Mouse (Mus musculus) megakaryocyte, adult 5-6 weeks (primary cell): ENCODE measurements around the gene Plxnb1. TPM values are rescaled to one million over a fixed set of nuclear protein-coding genes. Genes with fewer than 3 reads are reported as not detected.

Source experiments
- ATAC-seq: 2 replicates; pipeline ENCODE4 v1.8.0; 2016; ENCODE audit warnings: mild to moderate bottlenecking, inconsistent platforms; ENCODE audit not compliant: poor library complexity, severe bottlenecking
- total RNA-seq, 2 experiments: library from RNA; stranded (forward) in 1 of 2; stranded (reverse) in 1 of 2; fragments of 153-499, 151-499 nt in 1 of 2; fragments of 221-1000, 200-1000 nt in 1 of 2; gene quantifications; 2 replicates each; pipeline versions ENCODE4 v1.2.3 to v1.2.4; 2015 to 2017

The Plxnb1 gene
- total RNA-seq, 2 experiments from 2014 or later: 0.04 TPM; not detected in 1

DNA sequence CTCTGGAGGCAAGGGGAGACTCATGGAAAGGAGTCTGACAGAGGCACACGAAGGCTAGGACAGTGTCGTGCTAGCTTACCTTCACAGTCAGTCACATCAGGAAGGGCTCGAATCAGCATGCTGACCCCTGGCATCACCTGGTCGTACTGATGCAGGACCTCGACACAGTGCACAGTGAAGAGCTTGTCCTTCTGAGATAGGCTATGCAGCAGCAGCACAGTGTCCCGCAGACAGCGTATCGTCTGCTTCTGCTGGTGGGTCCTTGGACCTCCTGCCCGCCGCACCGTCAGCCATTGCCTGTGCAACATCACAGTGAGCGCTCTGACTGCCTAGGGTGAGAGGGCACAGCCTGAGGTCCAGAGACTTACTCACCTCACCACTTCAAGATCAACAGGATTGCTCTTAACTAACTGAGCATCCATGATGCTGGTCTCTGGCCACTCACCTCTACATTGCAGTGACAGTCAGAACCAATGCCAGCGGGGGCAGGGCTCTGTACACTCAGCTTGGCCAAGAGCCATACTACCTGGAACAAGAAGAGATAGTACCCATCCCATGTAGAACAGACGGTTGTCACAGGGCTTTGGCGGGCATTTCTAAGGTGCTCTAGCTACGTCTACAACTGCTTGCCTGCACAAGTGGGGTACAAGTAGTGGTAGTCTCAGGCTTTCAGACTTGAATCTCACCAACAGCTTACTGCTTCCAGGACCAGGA is 34.8 kb upstream of the Plxnb1 start:
- ATAC-seq: no peak

DNA sequence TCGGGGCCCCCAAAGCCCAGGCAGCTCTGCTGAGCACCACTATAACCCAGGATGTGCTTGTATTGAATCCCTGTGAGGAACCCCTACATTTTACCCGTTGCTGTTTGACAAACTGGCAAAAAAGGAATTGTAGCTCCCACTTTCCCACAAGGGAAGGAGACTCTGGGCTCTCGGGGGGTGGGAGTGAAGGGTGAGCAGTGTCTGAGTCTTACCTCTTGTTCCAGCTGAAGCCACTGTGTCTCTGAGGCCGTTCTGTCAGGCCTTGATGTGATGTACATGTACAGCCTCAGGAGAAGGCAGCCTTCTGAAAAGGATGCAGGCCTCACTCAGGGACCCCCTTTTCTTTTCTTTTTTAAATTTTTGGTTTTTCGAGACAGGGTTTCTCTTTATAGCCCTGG is 34.3 kb upstream of the Plxnb1 start:
- no peak for ATAC-seq

DNA sequence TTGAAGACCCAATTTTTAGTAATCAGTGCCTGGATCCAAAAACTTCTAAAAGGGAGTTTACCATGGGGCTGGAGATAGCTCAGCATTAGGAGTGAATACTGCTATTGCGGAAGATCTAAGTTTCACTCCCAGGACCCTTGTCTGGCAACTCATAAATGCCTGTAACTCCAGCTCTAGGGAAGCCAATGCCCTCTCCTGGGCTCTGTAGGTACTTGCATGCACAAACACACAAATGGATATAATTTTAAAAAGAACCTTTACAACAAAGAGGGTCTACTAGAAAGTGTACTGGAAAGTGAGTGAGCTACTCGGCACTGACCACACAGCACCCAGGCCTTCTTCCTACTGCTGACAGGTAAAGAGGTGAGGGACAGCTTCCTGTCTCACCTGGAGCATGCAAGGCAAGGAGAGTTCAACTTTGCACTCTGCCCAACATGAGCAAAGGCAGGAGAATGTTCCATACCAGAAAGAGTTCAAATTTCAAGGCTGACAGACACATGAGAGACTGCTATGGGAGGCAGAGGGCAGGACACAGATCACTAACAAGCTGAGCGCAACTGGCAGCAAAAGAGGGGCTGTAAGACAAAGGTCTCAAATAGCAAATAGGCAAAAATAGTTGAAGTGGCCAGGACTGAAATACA is 27.0 kb upstream of the Plxnb1 start:
- no peak for ATAC-seq

- ATAC-seq: peak; percentile 100
These were observed 21.3 kb upstream of the Plxnb1 start, which contains the start of gene Atrip for GRCm38 (mm10) chr9:109073661-109074573. Gene Atrip, minus strand, starts transcription at chr9:109074124.

DNA sequence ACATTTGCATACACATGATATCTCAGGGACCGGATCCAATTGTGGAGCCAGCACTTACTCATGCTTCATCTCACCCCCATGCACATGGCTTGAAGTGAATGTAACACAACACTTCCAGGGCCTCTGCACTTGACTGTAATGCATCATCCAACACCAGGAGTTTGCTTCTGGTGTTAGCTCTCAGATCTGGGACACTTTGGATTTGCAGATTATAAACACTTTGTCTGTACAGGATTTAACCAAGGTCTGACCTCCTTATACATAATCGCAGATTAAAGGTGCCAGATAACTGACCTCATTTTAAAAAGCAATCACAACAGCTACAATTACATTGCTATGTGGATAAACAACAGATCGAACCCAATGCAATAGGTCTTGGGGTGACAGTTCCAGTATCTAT is 14.7 kb upstream of the Plxnb1 start:
- no peak for ATAC-seq

- no peak for ATAC-seq
These were observed 13.5 kb upstream of the Plxnb1 start for GRCm38 (mm10) chr9:109081749-109082123.

- peak; percentile 99 for ATAC-seq
These were observed 12.9 kb upstream of the Plxnb1 start, which contains the start of the genes Ccdc51 and Tma7 for GRCm38 (mm10) chr9:109082124-109082800. Gene Ccdc51, plus strand, starts transcription at chr9:109082493. Gene Tma7, minus strand, starts transcription at chr9:109082587.

DNA sequence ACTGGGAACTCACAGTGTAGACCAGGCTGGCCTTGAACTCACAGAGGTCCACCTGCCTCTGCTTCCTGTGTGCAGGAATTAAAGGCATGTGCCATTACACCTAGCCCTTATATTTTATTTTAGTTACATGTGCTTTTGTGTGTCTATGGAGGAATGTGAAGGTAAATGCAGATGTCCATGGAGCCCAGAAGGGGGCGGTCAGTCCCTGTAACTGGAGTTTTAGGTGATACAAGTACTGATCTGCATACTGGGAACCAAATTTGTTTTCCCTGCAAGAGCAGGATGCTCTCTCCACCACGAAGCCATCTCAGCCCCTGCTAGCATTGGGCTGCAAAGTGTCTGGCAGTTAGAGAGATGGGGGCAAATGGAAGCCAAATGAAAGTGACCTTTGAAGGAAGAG is 10.3 kb upstream of the Plxnb1 start:
- ATAC-seq: no peak

DNA sequence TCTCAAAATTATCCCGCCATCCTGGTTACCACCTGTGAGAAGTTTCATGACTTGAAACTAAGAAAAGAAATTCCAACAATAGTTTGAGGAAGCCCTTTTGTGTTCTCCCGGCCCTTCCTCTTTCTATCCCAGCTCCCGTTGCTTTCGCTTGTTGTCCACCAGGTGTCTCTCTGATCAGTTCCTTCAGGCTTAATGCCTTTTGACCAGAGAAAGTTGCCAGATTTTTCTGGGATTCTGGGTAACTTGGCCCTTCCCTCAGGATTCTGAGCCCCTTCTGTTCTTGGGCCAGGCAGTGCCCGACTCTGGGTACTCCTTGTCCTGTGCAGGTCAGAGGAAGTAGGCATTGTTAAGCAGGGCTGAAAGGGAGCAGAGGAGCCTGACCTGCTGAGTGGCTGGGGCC is 7.2 kb upstream of the Plxnb1 start:
- peak; percentile 72 for ATAC-seq

DNA sequence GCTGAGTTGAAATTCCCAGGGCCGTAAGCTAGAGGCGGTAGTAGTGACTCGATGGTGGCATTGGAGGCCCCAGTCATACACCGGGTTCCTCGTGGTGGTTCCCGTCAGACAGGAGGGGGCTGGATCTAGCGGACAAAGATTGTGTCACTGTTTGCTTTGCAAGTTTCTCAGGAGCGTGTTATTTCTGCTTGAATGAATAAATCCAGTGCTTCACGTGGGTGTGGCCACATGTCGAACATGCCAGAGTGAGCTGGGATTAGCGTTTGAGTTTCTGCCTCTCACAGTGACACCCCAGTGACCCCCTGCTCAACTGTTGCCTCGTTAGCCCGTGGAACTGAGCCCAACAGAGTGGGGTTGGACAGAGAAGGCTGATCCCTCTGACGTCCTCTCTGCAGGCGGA is 4.7 kb upstream of the Plxnb1 start:
- no peak for ATAC-seq

DNA sequence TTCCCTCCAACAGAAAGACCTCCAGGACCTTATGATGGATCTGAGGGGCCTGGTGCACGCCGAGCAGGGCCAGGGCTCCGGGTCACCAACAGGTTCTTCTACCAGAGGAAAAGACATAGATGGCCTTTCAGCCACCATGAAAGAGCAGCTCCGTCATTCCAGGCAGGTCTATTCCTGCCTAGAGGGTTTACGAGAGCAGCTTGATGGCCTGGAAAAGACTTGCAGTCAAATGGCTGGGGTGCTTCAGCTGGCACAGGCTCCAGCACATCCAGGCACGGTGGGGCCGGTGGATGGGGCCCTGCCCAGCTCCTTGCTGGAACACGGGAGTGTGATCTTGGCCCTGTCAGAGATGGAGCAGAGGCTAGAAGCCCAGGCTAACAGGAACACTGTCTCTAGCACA is 3.4 kb upstream of the Plxnb1 start:
- ATAC-seq: no peak

DNA sequence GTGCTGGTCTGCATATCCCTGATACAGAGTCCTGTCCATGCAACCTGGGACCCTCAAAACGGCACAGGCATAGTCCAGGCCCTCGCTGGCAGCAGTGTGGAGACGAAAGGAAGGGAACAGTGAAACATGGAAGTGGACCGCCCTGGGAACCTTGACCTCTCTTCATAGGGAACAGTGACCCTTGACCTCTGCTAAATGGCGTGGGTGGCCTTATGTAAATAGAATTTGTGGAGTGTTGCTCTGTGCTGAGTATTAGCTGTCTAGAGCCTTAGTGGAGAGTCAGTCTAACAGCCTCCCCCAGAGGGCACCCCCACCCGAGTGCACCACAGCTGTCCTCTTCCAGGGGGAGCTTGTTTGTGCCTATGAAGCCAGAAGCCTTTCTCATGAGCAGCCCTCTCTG is 2.4 kb upstream of the Plxnb1 start:
- ATAC-seq: no peak

- no peak for ATAC-seq
These were observed 1.2 kb upstream of the Plxnb1 start for GRCm38 (mm10) chr9:109093786-109094552.

DNA sequence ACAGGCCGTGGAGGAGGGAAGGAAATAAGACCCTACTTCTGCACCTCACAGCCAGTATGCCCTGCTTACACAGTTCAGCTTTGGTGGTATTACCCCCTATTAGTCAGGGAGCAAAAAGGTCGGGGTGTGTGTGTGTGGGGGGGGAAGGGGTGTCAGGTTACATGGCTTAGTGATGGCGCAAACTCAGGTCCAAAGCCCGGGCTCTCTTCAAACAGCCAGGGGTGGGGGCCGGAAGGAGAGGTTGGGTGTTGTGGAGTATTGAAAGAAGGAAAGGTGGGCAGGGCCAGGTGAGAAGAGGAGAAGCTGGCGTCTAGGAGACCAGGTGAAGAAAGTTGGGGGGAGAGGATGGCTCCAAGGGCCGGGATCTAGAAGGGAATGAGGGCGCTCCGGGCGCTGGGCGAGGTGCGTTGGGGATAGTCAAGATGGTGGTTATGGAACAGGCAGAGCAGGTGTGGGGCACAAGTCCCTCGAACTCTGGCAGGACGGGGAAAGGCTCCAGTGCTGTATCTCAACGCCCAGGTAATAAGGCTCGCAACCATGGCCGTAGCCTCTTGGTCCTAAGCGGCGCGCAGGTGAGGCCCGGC is 544 bp upstream of the Plxnb1 start:
- 0 out of 2 replicates have a peak, but pooled peaks have one; percentile 5 for ATAC-seq

DNA sequence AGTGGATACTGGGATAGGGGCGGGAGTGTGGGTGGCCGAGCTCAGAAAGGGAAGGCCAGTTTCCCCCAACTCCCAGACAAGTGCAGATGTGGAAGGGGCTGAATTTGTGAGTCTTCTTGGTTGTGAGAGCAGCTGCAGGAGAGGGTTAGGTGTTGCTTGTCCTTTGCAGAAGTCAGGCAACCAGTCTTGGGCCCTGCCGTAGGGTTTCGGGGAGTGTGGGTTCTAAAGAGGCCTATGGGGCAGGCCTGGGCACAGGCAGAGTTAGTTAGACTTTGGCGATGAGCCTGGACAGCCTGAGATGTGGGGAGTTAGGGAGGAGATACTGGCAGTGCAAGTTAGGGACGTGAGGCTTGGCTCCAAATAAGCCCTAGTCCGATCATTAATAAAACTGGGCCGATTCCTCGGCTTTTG is 1.1 kb downstream of the Plxnb1 start:
- no peak for ATAC-seq

DNA sequence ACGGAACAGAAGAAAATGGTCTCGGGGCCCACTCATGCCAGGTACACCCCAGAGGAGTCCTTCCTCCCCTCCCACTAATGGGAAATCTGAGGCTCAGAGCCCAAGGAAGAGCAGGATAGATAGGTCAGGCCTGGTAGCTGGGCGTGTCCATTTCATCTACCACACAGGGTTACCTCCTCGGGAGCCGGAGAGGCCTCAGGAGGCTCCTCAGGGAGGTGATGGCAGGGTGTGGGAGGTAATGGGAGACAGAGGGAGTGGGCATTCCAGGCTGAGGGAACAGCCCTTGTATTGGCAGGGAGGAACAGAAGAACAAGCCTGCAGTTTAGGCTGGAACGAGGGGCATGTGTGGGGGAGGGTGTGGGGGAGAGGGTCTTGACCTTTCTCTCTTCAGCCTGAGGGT is 1.7 kb downstream of the Plxnb1 start:
- no peak for ATAC-seq

DNA sequence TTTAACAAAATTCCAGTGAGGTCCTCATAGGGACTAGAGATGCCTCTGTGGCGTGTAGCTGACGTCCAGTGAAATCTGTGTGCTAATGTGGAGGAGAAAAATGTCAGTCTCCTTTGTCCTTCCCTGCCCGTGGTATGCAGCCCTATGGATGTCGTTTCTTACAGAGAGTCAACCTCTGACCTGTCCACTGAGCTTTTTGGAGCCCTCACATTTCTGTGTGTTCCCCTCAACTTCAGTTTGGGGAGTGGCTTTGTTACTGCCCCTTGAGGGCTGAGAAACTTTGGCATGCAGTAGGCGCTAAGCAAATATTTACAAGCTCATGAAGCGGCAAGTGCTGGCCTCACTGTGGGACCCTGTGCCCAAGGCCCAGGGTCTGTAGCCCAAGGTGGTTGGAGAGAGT is 2.1 kb downstream of the Plxnb1 start:
- ATAC-seq: no peak

GRCm38 (mm10) chr9:109097831-109098230 is 2.6 kb downstream of the Plxnb1 start:
- ATAC-seq: no peak

DNA sequence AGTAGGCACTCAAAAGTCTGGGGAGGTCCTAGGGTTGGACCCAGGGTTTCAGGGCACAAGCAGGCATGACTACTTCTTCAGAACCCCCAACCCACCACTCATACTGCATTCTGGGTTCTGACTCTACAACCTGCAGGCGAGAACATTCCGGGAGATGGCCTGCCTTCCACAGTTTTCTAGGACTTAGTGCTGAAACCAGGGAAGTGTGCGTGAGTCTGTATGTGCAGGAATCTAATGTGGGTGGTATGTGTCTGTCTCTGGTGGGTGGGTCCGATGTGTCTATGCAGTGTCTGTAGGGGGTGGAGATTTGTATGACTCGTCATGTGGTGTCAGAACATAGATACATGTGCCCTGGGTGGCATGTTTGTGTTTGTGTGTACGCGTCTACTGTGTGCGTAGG is 3.2 kb downstream of the Plxnb1 start:
- no peak for ATAC-seq

DNA sequence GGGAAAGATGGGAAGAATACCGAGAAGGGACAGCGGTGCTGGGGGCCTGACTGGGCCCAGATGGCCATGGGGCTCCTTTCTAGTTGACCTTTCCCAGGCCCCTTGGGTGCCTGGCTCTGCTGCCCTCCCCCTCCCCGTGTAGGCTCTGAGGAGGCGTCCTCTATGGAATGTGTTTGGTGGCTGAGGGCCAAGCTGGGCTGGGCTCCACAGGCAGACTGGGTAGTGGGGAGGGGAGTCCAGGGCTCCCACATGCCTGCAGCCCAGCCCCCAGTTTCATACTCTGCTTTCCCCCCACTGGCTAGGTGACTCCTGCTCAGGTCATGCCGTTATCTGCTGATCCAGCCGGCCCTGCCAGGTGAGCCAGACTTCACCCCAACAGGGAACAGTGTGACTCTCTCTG is 3.8 kb downstream of the Plxnb1 start:
- ATAC-seq: no peak
